Mouse (Mus musculus): Measurements from ENCODE around the gene Prkg1. TPM values are rescaled to one million over a fixed set of nuclear protein-coding genes. Genes with fewer than 3 reads are reported as not detected.

Gene Prkg1
- polyA plus RNA-seq (2012; ENCODE audit: low replicate concordance): 0.06 TPM in 1 of 2 replicates, not detected in the other

GRCm38 (mm10) chr19:31764801-31765340, at the start of gene Prkg1:
Gene Prkg1 (minus strand): TSS chr19:31765033.

GRCm38 (mm10) chr19:31082662-31083429, 682.0 kb downstream of the Prkg1 start, which contains the start of gene Cstf2t:
Gene Cstf2t (plus strand): TSS chr19:31082837.

GRCm38 (mm10) chr19:30549044-30549853, 1215.6 kb downstream of the Prkg1 start, which contains the start of gene Dkk1:
Gene Dkk1 (minus strand): TSS chr19:30549665.

Other genes starting within 250 kb of the Prkg1 start
- not detected in 2 replicates for gene A1cf, start 103.7 kb upstream of the Prkg1 start, polyA plus RNA-seq (2012; ENCODE audit: low replicate concordance)